Mouse (Mus musculus) ES-E14 (cell line): ENCODE measurements around the gene Twf2. TPM values are rescaled to one million over a fixed set of nuclear protein-coding genes. Genes with fewer than 3 reads are reported as not detected.

Source experiments
- DNase-seq: peaks from one replicate; pipeline ENCODE4 v3.0.0-alpha.2; 2013; ENCODE audit warnings: low read depth, low spot score
- H3K27ac ChIP-seq: 2 replicates; pipeline ENCODE4 v1.5.1; 2012; ENCODE audit warnings: low read depth, mild to moderate bottlenecking, low read length, moderate library complexity, mixed read lengths; ENCODE audit not compliant: poor library complexity, insufficient read depth, severe bottlenecking
- H3K36me3 ChIP-seq: 2 replicates; pipeline ENCODE4 v1.6.1; 2012; ENCODE audit warnings: mild to moderate bottlenecking, low read length, moderate library complexity, mixed read lengths; ENCODE audit not compliant: control insufficient read depth, poor library complexity, insufficient read depth, severe bottlenecking
- H3K4me1 ChIP-seq, 2 experiments: fragments of 150-350 bp in 1 of 2; sonication (generic) in 1 of 2; 2 replicates each; pipeline ENCODE4 v1.6.1; 2012; ENCODE audit warnings: low read length in 2 of 2, mild to moderate bottlenecking in 1 of 2, mixed read lengths in 1 of 2; ENCODE audit not compliant: control insufficient read depth in 2 of 2, insufficient read depth in 2 of 2, poor library complexity in 1 of 2
- H3K4me3 ChIP-seq, 2 experiments: fragments of 150-350 bp in 1 of 2; sonication (generic) in 1 of 2; 2 replicates each; pipeline ENCODE4 v1.5.1; 2012; ENCODE audit warnings: low read length in 2 of 2, low read depth in 1 of 2, mild to moderate bottlenecking in 1 of 2, mixed read lengths in 1 of 2; ENCODE audit not compliant: insufficient read depth in 1 of 2, poor library complexity in 1 of 2, severe bottlenecking in 1 of 2
- H3K9ac ChIP-seq: 2 replicates; pipeline ENCODE4 v1.6.1; 2012; ENCODE audit warnings: low read depth, mild to moderate bottlenecking, low read length, mixed read lengths; ENCODE audit not compliant: poor library complexity, insufficient read depth, severe bottlenecking
- H3K9me3 ChIP-seq: fragments of 150-350 bp; sonication (generic); 2 replicates; pipeline ENCODE4 v1.6.1; 2012; ENCODE audit warnings: low read depth, mild to moderate bottlenecking, low read length; ENCODE audit not compliant: control insufficient read depth, insufficient read depth
- CHD2 ChIP-seq: IDR thresholded peaks from 2 replicates; pipeline ENCODE4 v1.6.1; 2014; ENCODE audit warnings: mild to moderate bottlenecking, low read depth, low read length, inconsistent platforms
- HCFC1 ChIP-seq: IDR thresholded peaks from 2 replicates; pipeline ENCODE4 v1.6.1; 2012; ENCODE audit warnings: low read length, inconsistent platforms, borderline replicate concordance; ENCODE audit not compliant: insufficient read depth
- MAFK ChIP-seq: IDR thresholded peaks from 2 replicates; pipeline ENCODE4 v1.6.1; 2014; ENCODE audit warnings: mild to moderate bottlenecking, low read depth, low read length, inconsistent platforms; ENCODE audit not compliant: insufficient read depth
- ZC3H11A ChIP-seq: IDR thresholded peaks from 2 replicates; pipeline ENCODE4 v1.6.1; 2012; ENCODE audit warnings: low read depth, mild to moderate bottlenecking, inconsistent platforms, low read length, borderline replicate concordance
- ZNF384 ChIP-seq: IDR thresholded peaks from 2 replicates; pipeline ENCODE4 v1.6.1; 2012; ENCODE audit warnings: low read depth, low read length, inconsistent platforms
- in situ Hi-C, 2 experiments: fragments of 600-800 bp; cut with MboI; formaldehyde crosslinking; loops; one replicate each; pipeline ENCODE4 v1.15.1; 2025; ENCODE audit warnings: low sequenced_read_pairs in 2 of 2, inconsistent platforms in 1 of 2; ENCODE audit not compliant: unreplicated experiment in 2 of 2
- total RNA-seq: library from RNA; depleted of rRNA; stranded (reverse); fragments of 300-350 nt; gene quantifications from 2 replicates; pipeline ENCODE4 v1.2.3, GENCODE M21; 2012

Twf2 gene
- total RNA-seq, 1 experiment = 139 TPM

DNA sequence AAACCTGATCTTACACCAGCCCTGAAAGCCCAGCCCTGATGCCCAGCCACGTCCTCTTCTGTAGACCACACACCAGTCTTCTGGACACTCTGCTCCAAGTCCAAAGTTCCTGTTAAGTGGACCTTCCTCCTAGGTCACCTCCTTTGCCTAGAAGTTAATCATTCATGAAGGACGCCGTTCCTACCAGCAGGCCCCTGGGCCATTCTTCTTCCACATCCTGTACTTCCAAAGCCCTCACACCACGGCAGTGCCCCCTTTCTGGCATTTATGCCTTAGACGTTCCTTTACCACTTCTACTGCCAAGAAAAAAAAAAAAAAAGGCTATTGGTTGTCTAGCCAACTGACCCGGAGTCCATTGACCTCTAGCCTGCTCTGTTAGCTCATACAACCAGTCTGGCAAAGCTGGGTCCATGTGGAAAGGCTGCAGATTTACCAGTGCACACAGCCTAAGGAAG is 44.8 kb upstream of the Twf2 start, which contains the start of gene Glyctk:
TSS of gene Glyctk (minus strand) at position 102 of the 455 bp plus-strand sequence.
- H3K36me3 ChIP-seq = no peaks in the 10 kb centered on the region
- no peak within 1 kb of the TSS for H3K27ac ChIP-seq
- no peak for TF ChIP-seq ZC3H11A
- TF ChIP-seq CHD2 = no peak
- no peak for TF ChIP-seq HCFC1
- TF ChIP-seq MAFK = no peak
- H3K4me1 ChIP-seq = peaks cover 8 to 10% of the 10 kb centered on the region in 2 experiments; a peak in 2 of 4 replicates
- no peak within 1 kb of the TSS; the same call in 1 of the 2 replicates for H3K9ac ChIP-seq
- H3K9me3 ChIP-seq = no peaks in the 10 kb centered on the region
- H3K4me3 ChIP-seq = peak within 1 kb of the TSS; percentile 13 to 93; a peak in 1 of 4 replicates
- in situ Hi-C loops = no loop called here
- DNase-seq = no peak

DNA sequence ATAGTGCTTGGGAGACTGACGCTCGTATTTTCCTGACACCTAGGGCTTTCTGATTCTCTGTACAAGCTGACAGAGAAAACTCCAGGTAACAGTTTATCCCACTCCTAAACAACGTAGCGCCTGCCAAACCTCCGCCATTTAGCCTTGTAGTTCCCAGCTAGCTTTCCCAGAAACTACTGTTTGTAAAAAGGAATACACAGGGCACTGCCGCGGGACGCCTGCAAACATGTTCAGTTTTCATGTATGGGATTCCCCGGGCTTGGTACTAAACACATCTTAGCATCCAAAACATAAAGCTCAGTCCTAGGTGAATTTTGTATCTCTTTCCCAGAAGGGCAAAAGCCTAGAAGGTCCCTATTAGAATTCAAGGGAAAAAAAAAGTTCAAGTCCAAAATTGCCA is 43.7 kb upstream of the Twf2 start:
- DNase-seq = no peak
- Histone ChIP-seq H3K27ac (no peak overlapping the region), H3K4me3 (peak overlapping the region; percentile 13 to 93), H3K36me3 (no peaks in the 10 kb centered on the region), H3K9ac (peak overlapping the region; percentile 54; the same call in 1 of the 2 replicates), H3K9me3 (no peaks in the 10 kb centered on the region), H3K4me1 (peaks cover 8 to 10% of the 10 kb centered on the region in 2 experiments; a peak in 2 of 4 replicates)
- no peak for TF ChIP-seq HCFC1
- TF ChIP-seq ZNF384 = no peak
- no peak for TF ChIP-seq MAFK
- TF ChIP-seq CHD2 = no peak
- no peak for TF ChIP-seq ZC3H11A
- in situ Hi-C loops = no loop called here

DNA sequence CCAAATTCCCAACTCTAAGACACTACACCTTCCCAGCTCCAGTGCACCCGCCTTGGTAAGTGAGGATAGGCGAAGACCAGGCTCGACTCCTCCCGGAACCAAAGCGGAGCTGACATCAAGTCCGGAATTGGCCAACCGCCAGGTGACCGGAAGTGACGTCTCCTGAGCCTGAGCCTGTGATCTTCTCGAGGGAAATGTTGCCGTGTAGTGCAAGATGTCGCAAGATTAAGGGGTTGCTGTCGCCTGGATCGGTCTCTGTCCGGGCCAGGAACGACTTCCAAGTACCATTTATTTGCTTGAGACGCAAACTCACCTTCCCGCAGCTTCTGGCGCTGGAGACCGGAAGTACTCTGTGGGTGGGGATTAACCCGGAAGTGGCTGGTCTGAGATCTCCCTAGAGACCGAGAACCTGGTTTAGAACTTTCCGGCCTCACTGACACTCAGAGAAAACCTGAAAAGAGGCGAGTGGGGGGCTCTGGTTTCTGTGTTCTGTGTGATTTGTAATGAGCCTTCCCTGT is 43.1 kb upstream of the Twf2 start:
- TF ChIP-seq ZNF384 = no peak
- peak; percentile 29; the same call in 1 of the 2 replicates for TF ChIP-seq HCFC1
- no peak for TF ChIP-seq CHD2
- 0 out of 2 replicates have a peak, but pooled peaks have one; percentile 2 for TF ChIP-seq MAFK
- TF ChIP-seq ZC3H11A = no peak
- no peak for DNase-seq
- no peaks in the 10 kb centered on the region for H3K36me3 ChIP-seq
- peaks cover 8 to 11% of the 10 kb centered on the region in 2 experiments; a peak in 2 of 4 replicates for H3K4me1 ChIP-seq
- peak overlapping the region; percentile 81 to 93 for H3K4me3 ChIP-seq
- in situ Hi-C loops = loop anchor here in 1 of 2 experiments (5.0 kb wide), 1 partner anchor 672 kb away; no protein-coding TSS in a partner anchor
- peak overlapping the region; percentile 90 for H3K9ac ChIP-seq
- peak overlapping the region; percentile 97 for H3K27ac ChIP-seq
- H3K9me3 ChIP-seq = no peaks in the 10 kb centered on the region

DNA sequence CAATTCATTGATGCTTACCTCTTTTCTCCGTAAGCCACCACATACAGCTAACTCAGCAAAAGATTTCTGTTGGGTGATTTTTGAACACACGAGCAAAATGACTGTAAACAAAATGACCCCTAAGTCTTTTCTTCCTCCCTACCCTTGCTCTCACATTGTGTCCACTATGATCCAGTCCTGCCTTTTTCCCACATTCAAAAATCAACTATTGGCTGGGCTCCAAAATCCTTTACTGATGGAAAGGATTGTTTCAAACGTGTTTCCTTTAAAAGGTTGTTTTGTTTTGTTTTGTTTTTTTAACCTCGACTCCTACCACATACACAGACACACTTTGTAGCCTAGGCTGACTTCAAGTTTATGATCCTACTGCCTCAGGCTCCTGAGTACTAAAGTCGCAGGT is 42.5 kb upstream of the Twf2 start:
- no peaks in the 10 kb centered on the region for H3K9me3 ChIP-seq
- no peak for TF ChIP-seq CHD2
- H3K9ac ChIP-seq = peak overlapping the region; percentile 90; the same call in 1 of the 2 replicates
- in situ Hi-C loops = loop anchor here in 1 of 2 experiments (5.0 kb wide), 1 partner anchor 672 kb away; no protein-coding TSS in a partner anchor
- H3K36me3 ChIP-seq = no peaks in the 10 kb centered on the region
- H3K4me1 ChIP-seq = peaks cover 9 to 12% of the 10 kb centered on the region in 2 experiments; a peak in 2 of 4 replicates
- peak overlapping the region; percentile 81 to 93 for H3K4me3 ChIP-seq
- no peak overlapping the region for H3K27ac ChIP-seq
- no peak for DNase-seq
